15 mouse cellular contexts compared by ENCODE assay signal in genomic region chr11:109366802-109367579, GRCm38 (mm10). TPM values are rescaled to one million over a fixed set of nuclear protein-coding genes. Genes with fewer than 3 reads are reported as not detected.
A peak's percentile ranks its signal among the peaks of the same experiment; 100 is the strongest.
DNase-seq lines count a peak whose midpoint lies in the region; ATAC-seq and TF ChIP-seq lines count a peak whose summit lies in the region.
"Had no signal": no experiment of that assay in that cellular context is flagged by ENCODE, and none has a peak within 500 bp of the region (broad histone marks: within the 10 kb centered on the region; RNA-seq: fewer than 3 reads in every experiment).

No protein-coding gene starts in this region.

- peaks cover 69% of the 10 kb centered on the region for H3K4me1 ChIP-seq in hindbrain, embryonic 15.5 days (replicated peaks)
- H3K4me1 ChIP-seq in hindbrain, embryonic 11.5 days (replicated peaks; ENCODE audit: control insufficient read depth, insufficient read depth, low read length): 0 out of 2 replicates have a peak, but pooled peaks cover 3% of the 10 kb centered on the region
- peaks cover 26% of the 10 kb centered on the region for H3K4me1 ChIP-seq in lung, postnatal 0 days (ENCODE audit: insufficient read depth, low read depth, low read length)
- peaks cover 35% of the 10 kb centered on the region for H3K4me1 ChIP-seq in stomach, embryonic 16.5 days (ENCODE audit: control insufficient read depth, insufficient read depth, low read length)

- H3K9me3 ChIP-seq in hindbrain, embryonic 15.5 days: no peaks in the 10 kb centered on the region
- H3K9me3 ChIP-seq in hindbrain, embryonic 11.5 days (ENCODE audit: control insufficient read depth, low read length): no peaks in the 10 kb centered on the region
- no peaks in the 10 kb centered on the region for H3K9me3 ChIP-seq in lung, postnatal 0 days (ENCODE audit: low read length)
- H3K9me3 ChIP-seq in stomach, embryonic 16.5 days (replicated peaks; ENCODE audit: control insufficient read depth, low read length): no peaks in the 10 kb centered on the region
- H3K9me3 ChIP-seq: limb, embryonic 10.5 days had no signal

- no peak overlapping the region for H3K27ac ChIP-seq in hindbrain, embryonic 15.5 days (replicated peaks)
- no peak overlapping the region for H3K27ac ChIP-seq in hindbrain, embryonic 11.5 days (ENCODE audit: low read depth, low read length)
- peak overlapping the region; percentile 16 for H3K27ac ChIP-seq in lung, postnatal 0 days (ENCODE audit: low read length)
- no peak overlapping the region for H3K27ac ChIP-seq in stomach, embryonic 16.5 days (ENCODE audit: low read length)
- H3K27ac ChIP-seq: limb, embryonic 10.5 days had no signal

- peak; percentile 45 for DNase-seq in adrenal gland, adult 2 months
- DNase-seq in adrenal gland, postnatal 10 days: no peak
- no peak for DNase-seq in hindbrain, embryonic 11.5 days (ENCODE audit: low spot score)
- peak; percentile 46 for DNase-seq in lung, postnatal 0 days (ENCODE audit: low spot score)
- no peak for DNase-seq in lung, postnatal 25 days (ENCODE audit: low spot score)
- DNase-seq in right cerebral cortex, adult 18-20 months: no peak
- DNase-seq: cerebellum, adult 18-20 months; embryo, embryonic 11 days had no signal

- H3K27me3 ChIP-seq in hindbrain, embryonic 15.5 days: no peaks in the 10 kb centered on the region
- H3K27me3 ChIP-seq in hindbrain, embryonic 11.5 days (ENCODE audit: control insufficient read depth, insufficient read depth, low read length): no peaks in the 10 kb centered on the region
- no peaks in the 10 kb centered on the region for H3K27me3 ChIP-seq in lung, postnatal 0 days (replicated peaks; ENCODE audit: insufficient read depth, low read length)
- H3K27me3 ChIP-seq in stomach, embryonic 16.5 days (ENCODE audit: control insufficient read depth, insufficient read depth, low read length): no peaks in the 10 kb centered on the region

- peak overlapping the region; percentile 86; the same call in 1 of the 2 replicates for H3K4me2 ChIP-seq in hindbrain, embryonic 15.5 days
- no peak overlapping the region for H3K4me2 ChIP-seq in hindbrain, embryonic 11.5 days (replicated peaks; ENCODE audit: low read depth, low read length)
- peak overlapping the region; percentile 74 for H3K4me2 ChIP-seq in lung, postnatal 0 days (replicated peaks; ENCODE audit: low read depth, low read length)
- 0 out of 2 replicates have a peak overlapping the region, but pooled peaks have one; percentile 24 for H3K4me2 ChIP-seq in stomach, embryonic 16.5 days (ENCODE audit: low read depth, low read length)

- H3K4me3 ChIP-seq in hindbrain, embryonic 15.5 days: no peak overlapping the region
- H3K4me3 ChIP-seq in hindbrain, embryonic 11.5 days (ENCODE audit: low read depth, low read length): no peak overlapping the region
- no peak overlapping the region for H3K4me3 ChIP-seq in lung, postnatal 0 days (ENCODE audit: low read depth, low read length)
- no peak overlapping the region for H3K4me3 ChIP-seq in stomach, embryonic 16.5 days (replicated peaks; ENCODE audit: low read length)
- H3K4me3 ChIP-seq: limb, embryonic 10.5 days had no signal

- no peak for TF ChIP-seq EP300 in lung, postnatal 0 days (IDR thresholded peaks at IDR 0.05)

- TF ChIP-seq CTCF in lung, postnatal 0 days (IDR thresholded peaks at IDR 0.05): no peak

- ATAC-seq in hindbrain, embryonic 15.5 days (ENCODE audit: low FRiP score, low read depth): no peak
- no peak for ATAC-seq in hindbrain, embryonic 11.5 days (ENCODE audit: low FRiP score)
- ATAC-seq in lung, postnatal 0 days: no peak
- ATAC-seq in stomach, embryonic 16.5 days (ENCODE audit: insufficient read depth, low FRiP score): no peak

- WGBS in hindbrain, embryonic 15.5 days: 85% methylated on average over 15 of the region's 15 CpGs
- WGBS in hindbrain, embryonic 11.5 days: 84% methylated on average over 15 of the region's 15 CpGs
- 55% methylated on average over 15 of the region's 15 CpGs for WGBS in lung, postnatal 0 days
- 63% methylated on average over 15 of the region's 15 CpGs for WGBS in stomach, embryonic 16.5 days

- peaks cover 9% of the 10 kb centered on the region; the same call in 1 of the 2 replicates for H3K36me3 ChIP-seq in hindbrain, embryonic 15.5 days
- peaks cover 2% of the 10 kb centered on the region; the same call in 1 of the 2 replicates for H3K36me3 ChIP-seq in hindbrain, embryonic 11.5 days (ENCODE audit: control insufficient read depth, insufficient read depth, low read length)
- H3K36me3 ChIP-seq in lung, postnatal 0 days (ENCODE audit: insufficient read depth, low read length): no peaks in the 10 kb centered on the region
- H3K36me3 ChIP-seq in stomach, embryonic 16.5 days (ENCODE audit: control insufficient read depth, insufficient read depth, low read length): no peaks in the 10 kb centered on the region; the same call in 1 of the 2 replicates

- H3K9ac ChIP-seq in hindbrain, embryonic 15.5 days: no peak overlapping the region
- no peak overlapping the region for H3K9ac ChIP-seq in hindbrain, embryonic 11.5 days (ENCODE audit: low read depth, low read length)
- no peak overlapping the region for H3K9ac ChIP-seq in lung, postnatal 0 days (replicated peaks; ENCODE audit: low read depth)
- H3K9ac ChIP-seq in stomach, embryonic 16.5 days (ENCODE audit: low read length): no peak overlapping the region

RNA-seq across cellular contexts. Expression of gene Gna13, which starts 4.4 kb away (rescaled TPM):
- 10 to 100 TPM; 59.8 to 61.8 TPM for total RNA-seq in adrenal gland, adult 2 months (2021)
- polyA plus RNA-seq in adrenal gland, adult 2 months (2012; rRNA removed): 21.7 and 23.2 TPM in 2 replicates
- total RNA-seq in adrenal gland, postnatal 10 days (2021): 10 to 100 TPM; 68.2 to 70.3 TPM
- 19.4 and 19.9 TPM in 2 replicates for polyA plus RNA-seq in hindbrain, embryonic 15.5 days (2015; fragmentation: Nextera tagmentation; extraction: Ambion mirVana)
- polyA plus RNA-seq in hindbrain, embryonic 11.5 days (2014; fragmentation: Nextera tagmentation; extraction: Ambion mirVana): 20.6 and 25.2 TPM in 2 replicates
- polyA plus RNA-seq in lung, postnatal 0 days (2015; fragmentation: Nextera tagmentation; extraction: Ambion mirVana): 57.7 and 69.7 TPM in 2 replicates
- polyA plus RNA-seq in stomach, embryonic 16.5 days (2015; fragmentation: Nextera tagmentation; extraction: Ambion mirVana): 28.8 and 32.8 TPM in 2 replicates

RNA-seq across cellular contexts. Expression of gene 9930022D16Rik, which starts 46.7 kb away (rescaled TPM):
- not detected for total RNA-seq in adrenal gland, adult 2 months (2021)
- not detected in 2 replicates for polyA plus RNA-seq in adrenal gland, adult 2 months (2012; rRNA removed)
- not detected for total RNA-seq in adrenal gland, postnatal 10 days (2021)
- not detected in 2 replicates for polyA plus RNA-seq in hindbrain, embryonic 15.5 days (2015; fragmentation: Nextera tagmentation; extraction: Ambion mirVana)
- polyA plus RNA-seq in hindbrain, embryonic 11.5 days (2014; fragmentation: Nextera tagmentation; extraction: Ambion mirVana): not detected in 2 replicates
- polyA plus RNA-seq in lung, postnatal 0 days (2015; fragmentation: Nextera tagmentation; extraction: Ambion mirVana): 0.07 TPM in 1 of 2 replicates, not detected in the other
- not detected in 2 replicates for polyA plus RNA-seq in stomach, embryonic 16.5 days (2015; fragmentation: Nextera tagmentation; extraction: Ambion mirVana)
- total RNA-seq: ES-E14; layer of hippocampus, postnatal 10 days had no signal
- polyA plus RNA-seq: gonadal fat pad, adult 2 months; limb, embryonic 10.5 days; neural tube, embryonic 14.5 days had no signal

RNA-seq across cellular contexts. Expression of gene Amz2, which starts 58.8 kb away (rescaled TPM):
- total RNA-seq in adrenal gland, adult 2 months (2021): 10 to 100 TPM; 41.8 to 43.2 TPM
- polyA plus RNA-seq in adrenal gland, adult 2 months (2012; rRNA removed): 13.1 and 17.4 TPM in 2 replicates
- 10 to 100 TPM; 38.1 to 48.5 TPM for total RNA-seq in adrenal gland, postnatal 10 days (2021)
- polyA plus RNA-seq in hindbrain, embryonic 15.5 days (2015; fragmentation: Nextera tagmentation; extraction: Ambion mirVana): 52.8 and 54.2 TPM in 2 replicates
- 49.9 and 50.4 TPM in 2 replicates for polyA plus RNA-seq in hindbrain, embryonic 11.5 days (2014; fragmentation: Nextera tagmentation; extraction: Ambion mirVana)
- 23.6 and 28.8 TPM in 2 replicates for polyA plus RNA-seq in lung, postnatal 0 days (2015; fragmentation: Nextera tagmentation; extraction: Ambion mirVana)
- 37.0 and 41.0 TPM in 2 replicates for polyA plus RNA-seq in stomach, embryonic 16.5 days (2015; fragmentation: Nextera tagmentation; extraction: Ambion mirVana)

Comparison
In these comparisons a context has a peak if more than half of its experiments do, and no peak if none do; other contexts are left out.
1. DNase-seq: peak in adrenal gland, adult 2 months (single experiment) and lung, postnatal 0 days (single experiment); none in adrenal gland, postnatal 10 days (single experiment), hindbrain, embryonic 11.5 days (single experiment), lung, postnatal 25 days (single experiment) and right cerebral cortex, adult 18-20 months (single experiment).